Comparison of ENCODE assay signal across 10 mouse cellular contexts in the genomic region with DNA sequence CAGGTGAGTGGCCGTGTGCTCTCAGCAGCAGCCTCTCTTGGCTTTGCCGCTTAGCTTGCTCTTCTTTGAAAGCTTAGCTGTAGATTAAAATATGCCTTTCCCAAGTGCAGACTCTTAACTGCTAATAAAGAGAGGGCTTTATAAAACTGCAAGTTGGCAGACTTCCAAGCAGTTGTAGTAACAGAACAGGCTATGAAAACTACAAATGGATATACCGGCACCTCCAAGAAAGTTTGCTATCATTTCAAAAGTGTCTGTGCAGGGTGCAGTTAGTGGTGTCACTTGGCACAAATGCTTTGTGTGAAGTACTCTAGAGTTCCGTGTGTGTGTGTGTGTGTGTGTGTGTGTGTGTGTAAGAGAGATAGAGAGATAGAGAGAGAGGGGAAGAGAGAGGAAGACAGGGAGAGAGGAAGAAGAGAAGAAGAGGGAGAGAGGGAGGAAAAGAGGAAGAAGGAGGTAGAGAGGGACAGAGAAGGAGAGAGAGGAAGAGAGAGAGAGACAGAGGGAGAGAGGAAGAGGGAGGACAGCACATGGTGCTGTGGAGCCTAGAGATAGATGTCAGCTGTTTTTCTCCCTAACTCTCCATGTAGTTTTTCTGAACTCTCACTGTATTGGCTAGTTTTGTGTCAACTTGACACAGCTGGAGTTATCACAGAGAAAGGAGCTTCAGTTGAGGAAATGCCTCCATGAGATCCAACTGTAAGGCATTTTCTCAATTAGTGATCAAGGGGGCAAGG. TPM values are rescaled to one million over a fixed set of nuclear protein-coding genes. Genes with fewer than 3 reads are reported as not detected.
DNase-seq lines count a peak whose midpoint lies in the region; ATAC-seq and TF ChIP-seq lines count a peak whose summit lies in the region.
"Had no signal": no experiment of that assay in that cellular context is flagged by ENCODE, and none has a peak within 500 bp of the region (broad histone marks: within the 10 kb centered on the region; RNA-seq: fewer than 3 reads in every experiment).

No protein-coding gene starts in this region.

- TF ChIP-seq CTCF in MEL (IDR thresholded peaks at IDR 0.05 in 2 of 3, conservative IDR thresholded peaks at IDR 0.05 in 1 of 3; ENCODE audit: control insufficient read depth in 1 of 3, insufficient read depth in 1 of 3, low read depth in 2 of 3, low read length in 3 of 3, poor library complexity in 1 of 3, severe bottlenecking in 1 of 3), result no peak

- H3K79me2 ChIP-seq in MEL (ENCODE audit: control insufficient read depth, insufficient read depth, low read length, poor library complexity), result no peaks in the 10 kb centered on the region

- no peak for TF ChIP-seq EP300 in MEL (IDR thresholded peaks at IDR 0.05; ENCODE audit: low read depth in 1 of 2, low read length in 2 of 2)

- TF ChIP-seq RAD21 in MEL (IDR thresholded peaks at IDR 0.05; ENCODE audit: low read depth, low read length), result no peak

- TF ChIP-seq POLR2A in MEL (IDR thresholded peaks at IDR 0.05; ENCODE audit: control insufficient read depth in 1 of 2, insufficient read depth in 1 of 2, low read depth in 1 of 2, low read length in 2 of 2, poor library complexity in 1 of 2), result no peak

- 61% methylated on average over 4 of the region's 4 CpGs for WGBS in kidney, embryonic 16.5 days
- 9% methylated on average over 4 of the region's 4 CpGs for WGBS in lung, embryonic 16.5 days

- H3K4me2 ChIP-seq in kidney, embryonic 16.5 days (replicated peaks; ENCODE audit: low read depth, low read length), result peak overlapping the region; percentile 16
- peak overlapping the region; percentile 65 for H3K4me2 ChIP-seq in lung, embryonic 16.5 days (ENCODE audit: low read depth, low read length)
- H3K4me2 ChIP-seq: hindbrain, embryonic 12.5 days had no signal

- peak overlapping the region; percentile 3; the same call in 1 of the 2 replicates for H3K27ac ChIP-seq in kidney, embryonic 16.5 days (ENCODE audit: low read length)
- H3K27ac ChIP-seq in MEL (ENCODE audit: control insufficient read depth, low read depth, low read length), result no peak overlapping the region
- peak overlapping the region; percentile 79 for H3K27ac ChIP-seq in lung, embryonic 16.5 days (ENCODE audit: low read length)
- H3K27ac ChIP-seq: embryonic facial prominence, embryonic 13.5 days; hindbrain, embryonic 12.5 days had no signal

- H3K4me3 ChIP-seq in kidney, embryonic 16.5 days (ENCODE audit: low read length), result peak overlapping the region; percentile 5; the same call in 1 of the 2 replicates
- peak overlapping the region; percentile 51 to 80 for H3K4me3 ChIP-seq in MEL (ENCODE audit: control insufficient read depth in 1 of 2, insufficient read depth in 1 of 2, low read depth in 2 of 2, low read length in 2 of 2)
- peak overlapping the region; percentile 48 for H3K4me3 ChIP-seq in lung, embryonic 16.5 days (ENCODE audit: low read length)
- H3K4me3 ChIP-seq: embryonic facial prominence, embryonic 13.5 days; hindbrain, embryonic 12.5 days had no signal

- ATAC-seq in kidney, embryonic 16.5 days (ENCODE audit: low FRiP score, low TSS enrichment), result peak; percentile 62; the same call in 1 of the 2 replicates
- peak; percentile 55; the same call in 1 of the 2 replicates for ATAC-seq in lung, embryonic 16.5 days (ENCODE audit: low read depth)

- no peaks in the 10 kb centered on the region for H3K27me3 ChIP-seq in kidney, embryonic 16.5 days (ENCODE audit: insufficient read depth, low read length)
- no peaks in the 10 kb centered on the region for H3K27me3 ChIP-seq in MEL (ENCODE audit: control insufficient read depth in 1 of 2, insufficient read depth in 2 of 2, low read length in 2 of 2)
- no peaks in the 10 kb centered on the region for H3K27me3 ChIP-seq in lung, embryonic 16.5 days (ENCODE audit: control insufficient read depth, insufficient read depth, low read depth, low read length)
- H3K27me3 ChIP-seq: embryonic facial prominence, embryonic 13.5 days; hindbrain, embryonic 12.5 days had no signal

- H3K36me3 ChIP-seq in kidney, embryonic 16.5 days (ENCODE audit: insufficient read depth, low read length), result no peaks in the 10 kb centered on the region
- no peaks in the 10 kb centered on the region for H3K36me3 ChIP-seq in MEL (ENCODE audit: control insufficient read depth in 1 of 2, insufficient read depth in 2 of 2, low read length in 2 of 2)
- no peaks in the 10 kb centered on the region for H3K36me3 ChIP-seq in lung, embryonic 16.5 days (ENCODE audit: control insufficient read depth, insufficient read depth, low read length)
- H3K36me3 ChIP-seq: embryonic facial prominence, embryonic 13.5 days; hindbrain, embryonic 12.5 days had no signal

- H3K4me1 ChIP-seq in kidney, embryonic 16.5 days (ENCODE audit: insufficient read depth, low read length), result 0 out of 2 replicates have a peak, but pooled peaks cover 3% of the 10 kb centered on the region
- H3K4me1 ChIP-seq in MEL (ENCODE audit: control insufficient read depth in 1 of 2, insufficient read depth in 2 of 2, low read length in 2 of 2), result no peaks in the 10 kb centered on the region
- H3K4me1 ChIP-seq in lung, embryonic 16.5 days (replicated peaks; ENCODE audit: control insufficient read depth, insufficient read depth, low read length), result no peaks in the 10 kb centered on the region; the same call in 1 of the 2 replicates
- H3K4me1 ChIP-seq: hindbrain, embryonic 12.5 days had no signal

- no peaks in the 10 kb centered on the region for H3K9me3 ChIP-seq in kidney, embryonic 16.5 days (ENCODE audit: low read length)
- no peaks in the 10 kb centered on the region for H3K9me3 ChIP-seq in MEL (replicated peaks; ENCODE audit: insufficient read depth, low read length)
- no peaks in the 10 kb centered on the region for H3K9me3 ChIP-seq in lung, embryonic 16.5 days (ENCODE audit: control insufficient read depth, low read length)
- H3K9me3 ChIP-seq: embryonic facial prominence, embryonic 13.5 days; hindbrain, embryonic 12.5 days had no signal

- H3K9ac ChIP-seq in kidney, embryonic 16.5 days (replicated peaks; ENCODE audit: low read length), result no peak overlapping the region
- peak overlapping the region; percentile 36 for H3K9ac ChIP-seq in MEL (ENCODE audit: control insufficient read depth, low read depth, low read length, poor library complexity, severe bottlenecking)
- peak overlapping the region; percentile 58 for H3K9ac ChIP-seq in lung, embryonic 16.5 days (ENCODE audit: low read length)
- H3K9ac ChIP-seq: embryonic facial prominence, embryonic 13.5 days; hindbrain, embryonic 12.5 days had no signal

- DNase-seq in kidney, postnatal 10 days, result no peak
- no peak for DNase-seq in MEL (ENCODE audit: low read depth, low spot score)
- DNase-seq in brain, embryonic 18.5 days (ENCODE audit: low read depth, low spot score), result peak; percentile 24
- DNase-seq in frontal cortex, postnatal 36 days (ENCODE audit: low spot score in 2 of 2), result no peak
- DNase-seq in adrenal gland, postnatal 14 days, result no peak
- no peak for DNase-seq in left cerebral cortex, adult 18-20 months (ENCODE audit: low spot score in 2 of 2)

TF ChIP-seq in MEL, 35 proteins besides CTCF, POLR2A, EP300 and RAD21:
- TF ChIP-seq GATA1 (IDR thresholded peaks at IDR 0.05; ENCODE audit: low read depth, low read length), result no peak
- TF ChIP-seq SIN3A (IDR thresholded peaks at IDR 0.05; ENCODE audit: low read length), result no peak
- no peak for TF ChIP-seq POLR2AphosphoS2 (IDR thresholded peaks at IDR 0.05; ENCODE audit: low read length)
- TF ChIP-seq MAX (IDR thresholded peaks at IDR 0.05; ENCODE audit: low read length), result no peak
- no peak for TF ChIP-seq MAZ (IDR thresholded peaks at IDR 0.05; ENCODE audit: low read depth, low read length)
- no peak for TF ChIP-seq GABPA (IDR thresholded peaks at IDR 0.05; ENCODE audit: low read depth, low read length)
- no peak for TF ChIP-seq TBP (IDR thresholded peaks at IDR 0.05; ENCODE audit: low read depth, low read length)
- TF ChIP-seq POLR2AphosphoS5 (IDR thresholded peaks at IDR 0.05; ENCODE audit: borderline replicate concordance, low read depth, low read length), result no peak
- TF ChIP-seq NRF1 (IDR thresholded peaks at IDR 0.05; ENCODE audit: insufficient read depth, low read depth, low read length, poor library complexity, severe bottlenecking), result no peak
- TF ChIP-seq RCOR1 (IDR thresholded peaks at IDR 0.05; ENCODE audit: low read depth, low read length), result no peak
- TF ChIP-seq JUND (IDR thresholded peaks at IDR 0.05; ENCODE audit: low read depth, low read length), result no peak

RNA-seq across cellular contexts. Expression of gene Tnfsf10, which starts 0.6 kb away (rescaled TPM):
- polyA plus RNA-seq in kidney, embryonic 16.5 days (2015; fragmentation: Nextera tagmentation; extraction: Ambion mirVana), result 0.81 and 0.95 TPM in 2 replicates
- 0.04 TPM in 1 of 2 replicates, not detected in the other for total RNA-seq in MEL (2012; rRNA removed)
- under 1 TPM in 1 of 2 experiments, not detected in 1; 0.06 TPM for polyA plus RNA-seq in MEL (2012; ENCODE audit: insufficient read depth in 1 of 2, insufficient read length in 2 of 2, low read depth in 1 of 2, low replicate concordance in 2 of 2, missing spikeins in 1 of 2)
- polyA plus RNA-seq in lung, embryonic 16.5 days (2015; fragmentation: Nextera tagmentation; extraction: Ambion mirVana), result 3.6 and 4.1 TPM in 2 replicates
- 12.7 and 14.5 TPM in 2 replicates for total RNA-seq in adrenal gland, postnatal 14 days (2021)
- total RNA-seq in left cerebral cortex, adult 18-20 months (2021), result 1 to 10 TPM in 1 of 2 experiments, under 1 TPM in 1; 1.00 to 2.2 TPM
- polyA plus RNA-seq: hindbrain, embryonic 12.5 days had no signal

RNA-seq across cellular contexts. Expression of gene Ghsr, which starts 53.7 kb away (rescaled TPM):
- polyA plus RNA-seq in kidney, embryonic 16.5 days (2015; fragmentation: Nextera tagmentation; extraction: Ambion mirVana), result not detected in 2 replicates
- not detected in 2 replicates for total RNA-seq in MEL (2012; rRNA removed)
- polyA plus RNA-seq in MEL (2012; ENCODE audit: insufficient read depth in 1 of 2, insufficient read length in 2 of 2, low read depth in 1 of 2, low replicate concordance in 2 of 2, missing spikeins in 1 of 2), result not detected
- polyA plus RNA-seq in lung, embryonic 16.5 days (2015; fragmentation: Nextera tagmentation; extraction: Ambion mirVana), result not detected in 2 replicates
- not detected in 2 replicates for total RNA-seq in adrenal gland, postnatal 14 days (2021)
- under 1 TPM; 0.12 to 0.14 TPM for total RNA-seq in left cerebral cortex, adult 18-20 months (2021)
- polyA plus RNA-seq: embryonic facial prominence, embryonic 13.5 days had no signal

Comparison
In these comparisons a context has a peak if more than half of its experiments do, and no peak if none do; other contexts are left out.
1. H3K4me3 ChIP-seq: peak in every context shown above with its lines; median percentile 66 in MEL; 48 in lung, embryonic 16.5 days; 5 in kidney, embryonic 16.5 days.